Mouse (Mus musculus): ENCODE measurements around the gene Srp54a. TPM values are rescaled to one million over a fixed set of nuclear protein-coding genes. Genes with fewer than 3 reads are reported as not detected.
"Not testable (repeated sequence)": the region's sequence is repeated elsewhere in the genome, so short reads cannot be mapped to it uniquely, and the experiment has no call there.

The Srp54a gene
- polyA plus RNA-seq, 1 experiment from 2014 or later = 184 TPM

GRCm38 (mm10) chr12:55059812-55060211 is 20.2 kb upstream of the Srp54a start:
- DNase-seq (ENCODE audit: low spot score, missing footprints) (no peak), ATAC-seq (ENCODE audit: low FRiP score) (no peak)
- Histone ChIP-seq H3K27ac (ENCODE audit: low read depth, low read length) (no peak overlapping the region), H3K4me2 (no peak overlapping the region), H3K27me3 (ENCODE audit: control insufficient read depth, insufficient read depth, low read length) (no peaks in the 10 kb centered on the region), H3K9ac (ENCODE audit: low read length) (no peak overlapping the region), H3K9me3 (ENCODE audit: control insufficient read depth, low read length) (no peaks in the 10 kb centered on the region), H3K4me3 (ENCODE audit: low read depth, low read length) (no peak overlapping the region), H3K4me1 (ENCODE audit: control insufficient read depth, insufficient read depth, low read length) (no peaks in the 10 kb centered on the region), H3K36me3 (ENCODE audit: control insufficient read depth, insufficient read depth, low read length) (no peaks in the 10 kb centered on the region)
- WGBS = 82% methylated on average over 3 of the region's 3 CpGs

DNA sequence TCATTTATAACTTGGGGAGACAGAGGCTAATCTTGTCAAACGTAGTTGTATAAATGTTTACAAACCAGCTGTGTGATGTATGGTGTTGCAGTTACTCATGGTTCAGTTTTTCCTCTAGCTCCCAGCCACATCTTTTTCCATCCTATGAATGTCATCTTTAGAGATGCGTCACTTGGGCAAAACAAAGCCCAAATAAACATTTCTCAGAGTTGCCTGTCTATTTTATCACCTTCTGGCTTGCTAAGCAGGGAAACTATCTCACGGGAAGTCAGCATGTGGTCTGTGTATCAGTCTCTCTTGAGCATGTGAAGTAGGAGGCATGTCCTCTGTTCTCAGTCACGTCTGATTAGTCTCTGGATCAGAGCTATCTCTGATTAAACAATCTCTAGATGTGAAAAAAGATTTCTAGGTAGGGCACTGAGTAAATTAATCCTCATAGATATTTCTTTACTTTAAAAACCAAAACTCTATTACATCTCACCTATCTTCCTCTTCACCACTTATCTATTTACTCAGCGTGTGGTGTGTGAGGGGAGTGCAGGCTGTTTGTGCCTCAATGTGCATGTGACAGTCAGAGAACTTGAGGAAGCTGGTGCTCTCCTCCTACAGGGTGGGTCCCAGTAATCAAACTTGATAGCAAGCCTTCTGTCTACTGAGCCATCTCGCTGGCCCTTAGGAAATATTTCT is 19.7 kb upstream of the Srp54a start:
- Histone ChIP-seq H3K9me3 (ENCODE audit: control insufficient read depth, low read length) (no peaks in the 10 kb centered on the region), H3K4me3 (ENCODE audit: low read depth, low read length) (no peak overlapping the region), H3K27me3 (ENCODE audit: control insufficient read depth, insufficient read depth, low read length) (no peaks in the 10 kb centered on the region), H3K9ac (ENCODE audit: low read length) (no peak overlapping the region), H3K4me1 (ENCODE audit: control insufficient read depth, insufficient read depth, low read length) (no peaks in the 10 kb centered on the region), H3K36me3 (ENCODE audit: control insufficient read depth, insufficient read depth, low read length) (no peaks in the 10 kb centered on the region), H3K27ac (ENCODE audit: low read depth, low read length) (no peak overlapping the region), H3K4me2 (no peak overlapping the region)
- 87% methylated on average over 6 of the region's 6 CpGs for WGBS
- no peak for ATAC-seq (ENCODE audit: low FRiP score)
- DNase-seq (ENCODE audit: low spot score, missing footprints) = no peak

DNA sequence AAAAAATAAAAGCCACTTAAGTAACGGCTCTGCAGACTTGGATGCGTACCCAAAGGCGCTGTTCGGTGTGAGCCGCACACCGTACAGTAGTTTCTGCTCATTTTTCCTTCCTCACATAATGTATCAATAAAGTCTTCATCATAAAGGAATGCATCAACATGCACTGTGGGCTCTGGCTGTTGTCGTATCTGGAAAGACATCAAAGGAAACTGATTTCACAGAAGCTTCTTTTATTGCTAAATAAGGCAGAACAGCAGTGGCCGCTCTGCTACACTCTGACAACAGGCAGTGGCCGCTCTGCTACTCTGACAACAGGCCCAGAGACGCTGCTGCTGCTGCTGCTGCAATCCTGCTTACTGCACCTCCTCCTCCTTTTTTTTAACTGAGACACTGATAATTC is 19.1 kb upstream of the Srp54a start:
- ATAC-seq (ENCODE audit: low FRiP score) = no peak

DNA sequence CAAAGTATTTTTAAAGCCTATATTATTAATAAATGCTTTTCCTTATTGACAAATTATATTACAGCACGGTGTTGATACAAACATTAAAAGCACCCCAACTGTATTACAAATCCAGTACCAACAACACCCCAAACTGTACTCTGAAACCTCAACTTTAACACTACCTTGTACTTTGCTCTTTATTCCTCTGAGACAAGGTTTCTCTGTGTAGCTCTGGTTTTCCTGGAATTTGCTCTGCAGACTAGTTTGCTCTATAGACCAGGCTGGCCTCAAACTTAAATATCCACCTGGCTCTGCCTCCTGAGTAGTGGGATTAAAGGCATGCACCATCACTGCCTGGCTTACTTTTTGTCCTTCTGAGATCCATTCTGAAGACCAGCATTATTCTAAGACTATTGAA is 17.9 kb upstream of the Srp54a start:
- WGBS = 92% methylated on average over 1 of the region's 1 CpGs
- H3K4me1 ChIP-seq (ENCODE audit: control insufficient read depth, insufficient read depth, low read length) = no peaks in the 10 kb centered on the region
- no peak overlapping the region for H3K27ac ChIP-seq (ENCODE audit: low read depth, low read length)
- no peak overlapping the region for H3K4me3 ChIP-seq (ENCODE audit: low read depth, low read length)
- H3K27me3 ChIP-seq (ENCODE audit: control insufficient read depth, insufficient read depth, low read length) = no peaks in the 10 kb centered on the region
- DNase-seq (ENCODE audit: low spot score, missing footprints) (no peak), ATAC-seq (ENCODE audit: low FRiP score) (no peak)
- no peak overlapping the region for H3K4me2 ChIP-seq
- no peak overlapping the region for H3K9ac ChIP-seq (ENCODE audit: low read length)
- no peaks in the 10 kb centered on the region for H3K9me3 ChIP-seq (ENCODE audit: control insufficient read depth, low read length)
- H3K36me3 ChIP-seq (ENCODE audit: control insufficient read depth, insufficient read depth, low read length) = no peaks in the 10 kb centered on the region

More for the DNA sequence above, 19.1 kb upstream of the Srp54a start:
- H3K9me3 ChIP-seq (ENCODE audit: control insufficient read depth, low read length) = no peaks in the 10 kb centered on the region
- no peak for DNase-seq (ENCODE audit: low spot score, missing footprints)
- no peak overlapping the region for H3K4me2 ChIP-seq
- no peak overlapping the region for H3K27ac ChIP-seq (ENCODE audit: low read depth, low read length)
- WGBS = 85% methylated on average over 10 of the region's 10 CpGs
- H3K9ac ChIP-seq (ENCODE audit: low read length) = no peak overlapping the region
- no peaks in the 10 kb centered on the region for H3K36me3 ChIP-seq (ENCODE audit: control insufficient read depth, insufficient read depth, low read length)
- H3K27me3 ChIP-seq (ENCODE audit: control insufficient read depth, insufficient read depth, low read length) = no peaks in the 10 kb centered on the region
- H3K4me1 ChIP-seq (ENCODE audit: control insufficient read depth, insufficient read depth, low read length) = no peaks in the 10 kb centered on the region
- no peak overlapping the region for H3K4me3 ChIP-seq (ENCODE audit: low read depth, low read length)

DNA sequence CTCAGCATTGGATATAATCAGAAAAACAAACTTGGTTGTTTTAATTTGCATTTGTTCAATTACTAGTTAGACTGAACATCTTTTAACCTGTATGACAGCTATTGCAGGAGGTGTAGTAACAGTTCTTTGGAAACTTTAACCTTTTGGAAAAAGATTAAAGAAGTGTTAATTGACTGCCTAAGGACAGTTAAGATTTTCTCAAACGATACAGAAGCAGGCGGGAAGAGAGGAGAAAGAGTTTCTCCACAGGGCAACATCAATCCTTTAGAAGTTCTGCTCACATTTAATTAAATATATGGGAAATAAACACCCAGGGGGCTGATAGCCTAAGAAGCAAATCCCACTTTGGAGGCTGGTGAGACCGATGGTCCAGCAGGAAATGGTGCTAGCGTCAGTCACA is 7.6 kb upstream of the Srp54a start:
- no peaks in the 10 kb centered on the region for H3K9me3 ChIP-seq (ENCODE audit: control insufficient read depth, low read length)
- no peaks in the 10 kb centered on the region for H3K36me3 ChIP-seq (ENCODE audit: control insufficient read depth, insufficient read depth, low read length)
- H3K27ac ChIP-seq (ENCODE audit: low read depth, low read length) = no peak overlapping the region
- H3K27me3 ChIP-seq (ENCODE audit: control insufficient read depth, insufficient read depth, low read length) = peaks cover under 1% of the 10 kb centered on the region; the same call in 1 of the 2 replicates
- no peak overlapping the region for H3K9ac ChIP-seq (ENCODE audit: low read length)
- ATAC-seq (ENCODE audit: low FRiP score) (no peak), DNase-seq (ENCODE audit: low spot score, missing footprints) (no peak)
- H3K4me2 ChIP-seq = no peak overlapping the region
- H3K4me3 ChIP-seq (ENCODE audit: low read depth, low read length) = no peak overlapping the region
- H3K4me1 ChIP-seq (ENCODE audit: control insufficient read depth, insufficient read depth, low read length) = no peaks in the 10 kb centered on the region
- WGBS = 80% methylated on average over 4 of the region's 4 CpGs

DNA sequence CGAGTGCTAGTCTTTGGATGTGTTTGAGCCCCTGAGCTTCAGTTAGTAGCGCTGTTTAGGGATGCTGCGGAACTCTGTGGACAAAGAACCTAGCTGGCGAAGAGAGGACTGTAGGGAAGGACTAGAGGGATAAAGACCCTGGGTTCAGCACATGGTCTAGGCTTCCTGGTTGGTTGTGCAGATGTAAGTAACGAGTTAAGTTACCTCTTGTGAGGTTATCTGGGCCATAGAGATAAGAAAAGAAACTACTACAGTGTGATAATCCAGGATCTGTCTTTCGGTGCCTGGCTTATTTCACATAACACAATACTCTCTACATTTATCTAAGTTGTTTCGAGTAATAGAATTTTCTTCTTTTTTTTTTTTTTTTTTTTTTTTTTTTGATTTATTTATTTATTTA is 6.4 kb upstream of the Srp54a start:
- Histone ChIP-seq H3K36me3 (ENCODE audit: control insufficient read depth, insufficient read depth, low read length) (no peaks in the 10 kb centered on the region), H3K27ac (ENCODE audit: low read depth, low read length) (no peak overlapping the region), H3K9ac (ENCODE audit: low read length) (no peak overlapping the region), H3K4me3 (ENCODE audit: low read depth, low read length) (no peak overlapping the region), H3K27me3 (ENCODE audit: control insufficient read depth, insufficient read depth, low read length) (peaks cover 2% of the 10 kb centered on the region; the same call in 1 of the 2 replicates), H3K9me3 (ENCODE audit: control insufficient read depth, low read length) (no peaks in the 10 kb centered on the region), H3K4me2 (no peak overlapping the region), H3K4me1 (ENCODE audit: control insufficient read depth, insufficient read depth, low read length) (no peaks in the 10 kb centered on the region)
- WGBS = 94% methylated on average over 7 of the region's 7 CpGs
- DNase-seq (ENCODE audit: low spot score, missing footprints) (no peak), ATAC-seq (ENCODE audit: low FRiP score) (no peak)

DNA sequence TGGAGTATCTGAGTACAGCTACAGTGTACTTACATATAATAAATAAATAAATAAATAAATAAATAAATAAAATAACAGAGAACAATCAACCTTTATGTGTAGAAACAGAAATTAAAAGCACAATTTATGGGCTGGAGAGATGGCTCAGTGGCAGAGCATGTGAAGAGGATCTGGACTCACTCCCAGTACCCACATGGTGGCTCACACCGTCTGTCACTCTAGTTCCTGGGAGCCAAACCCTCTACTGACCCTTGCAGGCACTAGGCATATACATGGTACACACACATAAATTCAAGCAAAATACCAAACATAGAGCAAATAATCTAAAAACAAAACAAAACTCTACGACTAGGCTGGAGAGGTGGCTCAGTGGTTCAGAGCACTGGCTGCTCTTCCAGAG is 4.8 kb upstream of the Srp54a start:
- 100% methylated on average over 2 of the region's 2 CpGs for WGBS
- Histone ChIP-seq H3K4me1 (ENCODE audit: control insufficient read depth, insufficient read depth, low read length) (no peaks in the 10 kb centered on the region), H3K9ac (ENCODE audit: low read length) (no peak overlapping the region), H3K4me3 (ENCODE audit: low read depth, low read length) (no peak overlapping the region), H3K9me3 (ENCODE audit: control insufficient read depth, low read length) (no peaks in the 10 kb centered on the region), H3K4me2 (no peak overlapping the region), H3K27ac (ENCODE audit: low read depth, low read length) (no peak overlapping the region), H3K27me3 (ENCODE audit: control insufficient read depth, insufficient read depth, low read length) (peaks cover 2% of the 10 kb centered on the region; the same call in 1 of the 2 replicates), H3K36me3 (ENCODE audit: control insufficient read depth, insufficient read depth, low read length) (no peaks in the 10 kb centered on the region)
- DNase-seq (ENCODE audit: low spot score, missing footprints) (no peak), ATAC-seq (ENCODE audit: low FRiP score) (no peak)

- DNase-seq (ENCODE audit: low spot score, missing footprints); H3K4me1 ChIP-seq (ENCODE audit: control insufficient read depth, insufficient read depth, low read length); ATAC-seq (ENCODE audit: low FRiP score); H3K4me2 ChIP-seq; H3K27me3 ChIP-seq (ENCODE audit: control insufficient read depth, insufficient read depth, low read length); H3K27ac ChIP-seq (ENCODE audit: low read depth, low read length); H3K9me3 ChIP-seq (ENCODE audit: control insufficient read depth, low read length); H3K4me3 ChIP-seq (ENCODE audit: low read depth, low read length); H3K36me3 ChIP-seq (ENCODE audit: control insufficient read depth, insufficient read depth, low read length); H3K9ac ChIP-seq (ENCODE audit: low read length): not testable (repeated sequence)
- 39% methylated on average over 2 of the region's 2 CpGs for WGBS
Observed at GRCm38 (mm10) chr12:55078706-55079105, 1.4 kb upstream of the Srp54a start.

DNA sequence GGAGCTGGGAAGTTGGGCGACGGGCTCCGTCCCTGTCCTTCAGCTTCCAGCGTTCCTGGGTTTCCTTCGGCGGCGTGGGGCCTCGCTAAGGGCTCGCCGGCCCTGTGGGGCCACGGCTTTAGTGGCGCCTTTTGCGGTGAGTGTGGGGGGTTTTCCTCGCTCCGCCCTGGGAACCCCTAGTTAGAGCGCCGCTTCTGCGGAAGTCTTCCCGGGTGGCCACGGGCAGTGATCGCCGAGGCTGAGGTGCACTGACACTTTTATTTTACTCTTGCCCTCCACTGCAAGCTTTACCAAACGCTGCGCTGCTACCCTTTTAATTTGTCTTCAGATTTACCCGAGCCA is 510 bp downstream of the Srp54a start:
- Histone ChIP-seq H3K9ac (ENCODE audit: low read length) (peak overlapping the region; percentile 61), H3K4me3 (ENCODE audit: low read depth, low read length) (peak overlapping the region; percentile 55), H3K4me2 (peak overlapping the region; percentile 41)
- 0% methylated on average over 25 of the region's 25 CpGs for WGBS
- not testable (repeated sequence) for H3K9me3 ChIP-seq (ENCODE audit: control insufficient read depth, low read length); H3K4me1 ChIP-seq (ENCODE audit: control insufficient read depth, insufficient read depth, low read length); H3K27ac ChIP-seq (ENCODE audit: low read depth, low read length); H3K27me3 ChIP-seq (ENCODE audit: control insufficient read depth, insufficient read depth, low read length); H3K36me3 ChIP-seq (ENCODE audit: control insufficient read depth, insufficient read depth, low read length); DNase-seq (ENCODE audit: low spot score, missing footprints); ATAC-seq (ENCODE audit: low FRiP score)
